Mouse (Mus musculus): Measurements from ENCODE around the gene Gdnf.
A peak's percentile ranks its signal among the peaks of the same experiment; 100 is the strongest.

Gene Gdnf

GRCm38 (mm10) chr15:7810556-7811252 is at the start of gene Gdnf:
Gene Gdnf, plus strand, starts transcription at chr15:7810846.
- DNase-seq = no peak

- DNase-seq = no peak
These were observed 43.5 kb upstream of the Gdnf start for GRCm38 (mm10) chr15:7767166-7767565.

DNA sequence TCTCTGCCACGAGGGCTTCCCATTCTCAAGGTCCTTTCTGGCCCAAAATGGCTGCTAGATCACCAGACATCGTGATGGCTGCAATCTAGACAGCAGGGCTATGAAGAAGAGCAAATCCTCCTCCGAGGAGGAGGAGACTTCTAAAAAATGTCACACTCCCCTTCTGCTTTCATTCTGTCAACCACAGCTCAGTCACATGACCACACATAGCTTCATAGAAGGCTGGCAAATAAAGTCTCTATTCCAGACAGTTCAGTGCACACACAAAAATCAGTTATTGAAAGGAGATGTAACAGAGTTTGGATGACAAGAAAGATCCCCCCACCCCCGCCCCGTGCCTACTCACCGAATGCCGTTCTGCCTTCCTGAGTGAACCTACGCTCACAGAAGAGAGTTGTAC is 37.7 kb upstream of the Gdnf start:
- no peak for DNase-seq

DNA sequence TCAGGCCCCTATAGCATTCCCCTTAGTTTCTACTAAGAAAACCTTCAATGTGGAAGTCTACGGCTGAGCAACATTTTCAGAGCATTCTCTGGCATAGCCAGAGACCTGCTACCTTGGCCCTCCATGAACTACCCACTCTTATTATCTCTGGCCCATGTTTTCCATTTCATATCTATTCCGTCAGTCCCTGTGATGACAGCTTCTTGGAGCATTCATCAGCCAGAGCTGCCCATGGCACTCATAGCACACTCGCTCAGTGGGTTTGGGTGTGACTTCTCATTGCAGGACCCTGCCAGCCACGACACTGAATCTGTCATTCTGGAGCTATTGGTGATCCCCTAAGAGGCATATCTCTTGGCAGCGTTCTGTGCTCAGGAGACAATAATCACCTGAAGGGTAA is 29.1 kb upstream of the Gdnf start:
- DNase-seq = no peak

- no peak for DNase-seq
These were observed 730 bp upstream of the Gdnf start for GRCm38 (mm10) chr15:7809841-7810391.

GRCm38 (mm10) chr15:7811253-7811625 is 593 bp downstream of the Gdnf start:
- DNase-seq = no peak

DNA sequence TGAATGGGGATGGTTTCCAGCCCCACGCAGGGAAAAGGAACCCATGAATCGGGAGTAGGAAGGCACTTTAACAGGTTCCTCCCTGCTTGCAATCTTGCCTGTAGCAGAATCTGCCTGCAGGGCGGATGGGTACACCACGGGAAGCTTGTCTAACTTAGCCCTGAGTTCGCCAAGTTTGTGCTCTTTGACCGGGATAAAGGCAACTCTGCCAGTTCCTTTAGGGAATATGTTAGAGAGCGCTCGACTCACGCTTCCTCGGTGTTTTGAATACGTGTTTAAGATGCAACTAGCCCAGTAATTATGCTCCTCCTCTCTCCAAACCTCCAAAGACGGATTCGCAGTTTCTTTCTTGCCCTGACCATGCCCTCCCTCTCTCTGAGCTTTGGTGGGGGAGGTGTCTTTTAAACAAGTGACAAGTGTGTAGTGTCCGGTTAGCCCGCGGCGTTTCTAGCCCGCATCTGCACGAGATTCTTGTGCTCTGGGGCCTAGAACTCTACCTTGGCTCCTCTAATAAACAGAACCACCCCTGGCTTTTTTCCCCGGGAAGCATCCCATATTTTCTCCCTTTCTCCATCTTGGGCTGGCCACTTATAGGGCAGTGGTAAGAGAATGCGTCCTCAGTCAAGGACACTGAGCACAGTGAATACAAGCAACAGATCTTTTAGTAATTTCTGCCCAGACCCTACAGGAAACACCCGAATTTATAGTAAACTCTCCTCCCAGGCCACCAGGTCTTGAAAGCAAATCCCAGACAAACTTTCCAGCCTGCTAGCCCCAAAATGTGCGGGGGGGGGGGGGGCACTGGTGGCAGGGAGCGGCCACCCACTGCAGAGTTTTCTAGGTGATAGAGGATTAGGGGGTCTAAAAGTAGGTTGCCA is 1.4 kb downstream of the Gdnf start:
- no peak for DNase-seq

GRCm38 (mm10) chr15:7812872-7813530 is 2.4 kb downstream of the Gdnf start:
- peak; percentile 58 for DNase-seq

DNA sequence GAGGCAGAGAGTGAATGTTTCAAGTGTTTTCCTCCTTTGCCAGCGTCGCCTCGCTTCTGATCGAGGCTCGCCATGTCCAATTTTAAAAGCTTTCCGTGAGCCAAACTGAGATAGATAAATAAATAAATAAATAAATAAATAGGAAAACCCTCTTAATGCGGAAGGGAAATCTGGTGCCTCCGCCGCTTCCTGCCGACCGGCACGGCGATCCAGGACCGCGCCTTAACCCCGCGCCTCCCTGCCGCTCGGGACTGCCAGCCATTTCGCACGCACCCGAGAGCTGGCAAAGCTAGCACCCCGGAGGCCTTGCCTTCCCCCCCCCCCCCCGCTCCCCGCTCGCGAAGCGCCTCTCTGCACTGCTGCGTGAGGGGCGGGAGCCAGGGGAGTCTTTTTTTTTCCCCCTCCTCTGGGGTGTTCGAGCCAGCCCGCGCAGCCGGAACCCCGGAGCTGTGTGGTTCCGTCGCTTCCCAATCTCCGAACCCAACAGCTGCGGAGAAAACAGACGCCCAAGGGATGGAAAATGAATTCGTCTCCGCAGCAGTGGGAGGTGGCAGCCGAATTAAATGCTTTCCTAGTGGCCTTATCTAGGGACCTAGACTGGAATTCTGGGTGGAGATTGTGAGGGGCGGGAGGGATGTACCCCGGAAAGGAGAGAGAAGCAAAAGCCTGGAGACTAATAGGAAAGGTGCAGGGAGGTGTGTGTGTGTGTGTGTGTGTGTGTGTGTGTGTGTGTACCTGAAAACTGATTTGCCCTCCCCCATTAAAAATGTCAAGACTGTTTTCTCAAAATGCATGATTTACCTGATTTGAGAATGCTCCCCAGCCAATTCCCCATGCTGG is 3.1 kb downstream of the Gdnf start:
- no peak for DNase-seq

DNA sequence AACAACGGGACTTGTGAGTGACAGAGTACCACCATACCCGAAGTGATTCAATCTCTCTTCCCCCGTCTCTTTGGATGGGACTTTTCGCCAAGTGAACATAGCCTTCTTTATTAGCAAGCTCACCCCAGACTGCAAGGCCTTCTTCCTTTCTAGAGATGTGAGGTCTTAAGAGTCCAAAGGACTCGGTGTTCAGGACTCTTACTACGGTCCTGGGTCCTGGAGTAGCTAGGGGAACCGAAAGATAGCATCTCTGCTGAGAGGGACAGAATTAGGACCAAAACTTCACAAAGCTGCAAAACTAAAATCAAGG is 3.7 kb downstream of the Gdnf start:
- no peak for DNase-seq

- DNase-seq = no peak
These were observed 4.3 kb downstream of the Gdnf start for GRCm38 (mm10) chr15:7814917-7815316.

GRCm38 (mm10) chr15:7815521-7815944 is 4.9 kb downstream of the Gdnf start:
- no peak for DNase-seq

DNA sequence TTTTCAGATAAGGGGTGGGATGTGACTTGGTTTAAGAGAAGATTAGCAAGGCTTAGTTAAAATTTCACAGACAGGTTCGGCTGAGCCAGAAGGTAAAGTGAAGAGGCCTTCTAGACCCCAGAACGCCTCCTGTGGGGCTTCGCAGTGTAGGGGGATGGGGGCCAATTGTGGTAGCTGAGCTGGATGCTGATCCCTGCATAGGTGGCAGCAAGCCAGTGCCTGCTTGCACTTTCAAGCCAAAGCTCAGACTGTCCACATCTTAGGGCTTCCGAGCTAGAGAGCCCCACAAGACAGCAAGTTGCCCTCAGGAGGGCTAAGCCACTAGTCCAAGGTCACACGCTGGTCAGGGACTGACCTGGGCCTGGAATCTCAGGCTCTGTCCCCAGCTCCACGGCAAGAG is 13.2 kb downstream of the Gdnf start:
- DNase-seq = no peak

- DNase-seq = no peak
These were observed 14.9 kb downstream of the Gdnf start for GRCm38 (mm10) chr15:7825530-7825929.

- DNase-seq = no peak
These were observed 24.8 kb downstream of the Gdnf start for GRCm38 (mm10) chr15:7835404-7835803.

DNA sequence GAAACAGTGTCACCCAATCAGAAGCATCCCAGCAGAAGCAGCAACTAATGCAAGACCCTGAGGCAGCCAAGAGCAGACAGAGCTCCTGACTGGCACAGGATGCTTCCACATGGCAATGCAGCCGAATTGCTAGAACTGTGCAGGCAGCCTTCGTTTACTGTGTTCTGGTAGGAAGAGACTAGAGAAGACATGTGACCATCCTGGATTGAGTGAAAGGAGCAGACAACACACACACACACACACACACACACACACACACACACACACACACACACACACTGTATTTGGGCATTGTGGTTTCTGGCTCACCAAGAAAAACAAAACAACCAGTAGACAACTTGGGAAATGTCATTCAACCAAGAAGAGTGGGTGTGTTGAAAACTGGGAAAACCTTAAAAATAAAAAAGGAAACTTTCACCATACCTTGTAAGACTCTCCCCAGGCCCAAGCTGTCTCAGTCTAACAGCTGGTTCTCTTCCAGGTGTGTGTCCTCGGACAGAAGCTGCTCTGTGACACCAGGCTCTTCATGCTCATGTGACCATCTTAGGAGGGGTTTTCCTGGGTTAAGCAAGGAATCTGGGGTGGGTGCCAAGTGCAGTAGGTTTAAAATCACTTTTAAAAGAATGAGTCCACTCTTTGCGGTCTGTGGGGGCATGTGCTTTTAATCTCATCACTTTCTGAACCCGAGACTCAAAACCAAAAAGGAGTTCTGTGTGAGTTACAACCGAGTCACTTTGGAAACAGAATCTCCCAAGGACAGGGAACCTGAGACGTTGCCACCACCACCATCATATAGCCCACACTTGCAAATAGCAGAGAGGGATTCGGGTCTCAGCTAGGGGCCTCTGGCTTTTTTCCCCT is 27.6 kb downstream of the Gdnf start:
- DNase-seq = no peak

GRCm38 (mm10) chr15:7838921-7839309 is 28.3 kb downstream of the Gdnf start:
- DNase-seq = no peak

DNA sequence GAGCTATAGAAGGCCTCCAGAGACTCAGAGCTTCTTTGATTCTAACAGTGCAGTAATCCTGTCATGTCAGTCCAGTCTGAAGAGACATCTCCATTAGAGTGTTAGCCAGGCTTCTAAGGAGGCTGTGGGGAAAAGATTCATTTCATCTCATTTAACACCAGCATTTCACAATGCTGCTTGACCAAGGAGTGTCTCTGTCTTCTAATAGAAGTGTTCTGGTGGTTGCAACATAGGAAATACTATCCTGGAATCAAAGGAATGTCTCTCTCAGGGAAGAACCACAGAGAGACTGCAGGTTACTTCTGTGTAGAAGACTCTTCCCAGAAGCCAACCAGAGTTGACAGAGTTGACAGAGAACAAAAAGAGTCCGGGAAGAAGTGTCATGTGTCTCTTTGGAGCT is 31.0 kb downstream of the Gdnf start:
- no peak for DNase-seq

DNA sequence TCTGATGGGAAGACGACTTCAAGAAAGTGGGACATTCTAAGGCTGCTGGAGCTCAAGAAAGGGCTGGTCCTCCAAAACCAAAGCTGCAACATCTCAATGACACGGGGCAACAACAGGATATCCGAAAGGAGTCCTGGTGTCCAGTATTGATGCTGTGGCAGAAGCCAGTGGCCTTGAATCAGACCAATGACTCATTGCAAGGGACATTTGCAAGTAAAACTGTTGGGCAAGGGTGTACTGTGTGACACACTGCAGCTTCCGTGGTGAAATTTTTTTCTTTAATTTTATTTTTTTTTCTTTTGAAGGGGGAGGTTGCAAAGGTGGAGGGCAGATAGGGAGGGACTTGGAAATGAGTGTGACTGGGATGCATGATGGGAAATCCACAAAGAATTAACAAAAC is 31.8 kb downstream of the Gdnf start:
- DNase-seq = no peak

DNA sequence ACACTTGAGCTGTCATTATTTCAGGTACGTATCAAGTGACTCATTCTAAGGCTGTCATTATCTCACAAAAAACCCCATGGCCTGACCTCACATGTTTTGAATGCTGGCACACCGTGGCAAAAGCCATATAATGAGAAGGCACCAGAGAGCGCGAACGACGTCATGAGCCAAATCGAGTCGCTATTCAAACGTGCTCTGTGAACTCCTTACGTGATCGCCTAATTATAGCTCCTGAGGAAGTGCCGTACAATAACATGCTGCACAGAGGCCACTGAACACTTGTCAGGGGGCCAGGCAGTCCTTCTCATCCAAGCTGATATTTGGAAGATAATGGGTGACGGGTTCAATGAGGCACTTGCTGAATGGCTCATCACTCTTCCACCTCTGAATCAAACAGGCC is 46.8 kb downstream of the Gdnf start:
- no peak for DNase-seq

GRCm38 (mm10) chr15:7858841-7859240 is 48.2 kb downstream of the Gdnf start:
- no peak for DNase-seq

- no peak for DNase-seq
These were observed 52.2 kb downstream of the Gdnf start for GRCm38 (mm10) chr15:7862890-7863289.
